Mouse (Mus musculus) right cerebral cortex, postnatal 25 days (tissue): Measurements from ENCODE around the gene Skil.

Experiments used
- DNase-seq: peaks from one replicate; pipeline ENCODE4 v3.0.0; 2022

Skil gene

GRCm38 (mm10) chr3:31085000-31085399, 9.9 kb upstream of the Skil start:
- DNase-seq, result no peak

- no peak for DNase-seq
These were observed 5.8 kb upstream of the Skil start for GRCm38 (mm10) chr3:31088789-31089775.

- DNase-seq, result no peak
These were observed 4.9 kb upstream of the Skil start for GRCm38 (mm10) chr3:31089956-31090355.

- DNase-seq, result peak; percentile 61
These were observed 1.7 kb upstream of the Skil start for GRCm38 (mm10) chr3:31093196-31093595.

- DNase-seq, result peak; percentile 69
These were observed 1.1 kb upstream of the Skil start for GRCm38 (mm10) chr3:31093627-31094351.

- DNase-seq, result no peak
These were observed 277 bp downstream of the Skil start for GRCm38 (mm10) chr3:31095179-31095490.

GRCm38 (mm10) chr3:31095491-31096154, 765 bp downstream of the Skil start:
- DNase-seq, result peak; percentile 43

- no peak for DNase-seq
These were observed 1.6 kb downstream of the Skil start for GRCm38 (mm10) chr3:31096155-31097101.

- no peak for DNase-seq
These were observed 2.4 kb downstream of the Skil start for GRCm38 (mm10) chr3:31097102-31097720.

GRCm38 (mm10) chr3:31097976-31098375, 3.1 kb downstream of the Skil start:
- no peak for DNase-seq

- DNase-seq, result no peak
These were observed 3.7 kb downstream of the Skil start for GRCm38 (mm10) chr3:31098556-31098955.

- no peak for DNase-seq
These were observed 5.2 kb downstream of the Skil start for GRCm38 (mm10) chr3:31100026-31100425.

GRCm38 (mm10) chr3:31100802-31101201, 5.9 kb downstream of the Skil start:
- no peak for DNase-seq

- no peak for DNase-seq
These were observed 10.1 kb downstream of the Skil start for GRCm38 (mm10) chr3:31104936-31105335.

- no peak for DNase-seq
These were observed 11.7 kb downstream of the Skil start for GRCm38 (mm10) chr3:31106597-31106996.

- peak; percentile 10 for DNase-seq
These were observed 12.8 kb downstream of the Skil start for GRCm38 (mm10) chr3:31107674-31108073.

- DNase-seq, result no peak
These were observed 14.2 kb downstream of the Skil start for GRCm38 (mm10) chr3:31109108-31109507.

- DNase-seq, result no peak
These were observed 28.2 kb downstream of the Skil start for GRCm38 (mm10) chr3:31123098-31123497.

GRCm38 (mm10) chr3:31126303-31126702, 31.4 kb downstream of the Skil start:
- no peak for DNase-seq

GRCm38 (mm10) chr3:31126848-31127247, 32.0 kb downstream of the Skil start:
- DNase-seq, result no peak

- no peak for DNase-seq
These were observed 34.9 kb downstream of the Skil start for GRCm38 (mm10) chr3:31129766-31130165.

GRCm38 (mm10) chr3:31133664-31134063, 38.8 kb downstream of the Skil start:
- DNase-seq, result no peak
